Mouse (Mus musculus): ENCODE results near the gene Ahcy. TPM values are rescaled to one million over a fixed set of nuclear protein-coding genes. Genes with fewer than 3 reads are reported as not detected.

Gene Ahcy
- polyA plus RNA-seq, 1 experiment from 2014 or later, result 46.7 TPM

- Histone ChIP-seq H3K4me1 (ENCODE audit: control insufficient read depth in 2 of 2, insufficient read depth in 2 of 2, low read length in 2 of 2) (no peaks in the 10 kb centered on the region), H3K4me2 (ENCODE audit: low read length) (no peak overlapping the region), H3K27ac (replicated peaks in 1 of 2; ENCODE audit: control insufficient read depth in 1 of 2, insufficient read depth in 1 of 2, low read depth in 2 of 2, low read length in 2 of 2) (no peak overlapping the region), H3K9ac (ENCODE audit: low read length) (no peak overlapping the region), H3K27me3 (ENCODE audit: control insufficient read depth, insufficient read depth, low read length) (no peaks in the 10 kb centered on the region), H3K4me3 (ENCODE audit: control insufficient read depth in 1 of 2, insufficient read depth in 1 of 2, low read depth in 1 of 2, low read length in 2 of 2) (no peak overlapping the region), H3K9me3 (ENCODE audit: control insufficient read depth, low read length) (no peaks in the 10 kb centered on the region), H3K36me3 (ENCODE audit: control insufficient read depth, insufficient read depth, low read length) (no peaks in the 10 kb centered on the region)
- ATAC-seq (ENCODE audit: insufficient number of reproducible peaks, insufficient read depth, low FRiP score, low read depth), result no peak
- WGBS, result 76% methylated on average over 5 of the region's 5 CpGs
Measured at GRCm38 (mm10) chr2:155084546-155084945, 10.2 kb upstream of the Ahcy start.

- Histone ChIP-seq H3K4me2 (ENCODE audit: low read length) (no peak overlapping the region), H3K9me3 (ENCODE audit: control insufficient read depth, low read length) (no peaks in the 10 kb centered on the region), H3K27ac (replicated peaks in 1 of 2; ENCODE audit: control insufficient read depth in 1 of 2, insufficient read depth in 1 of 2, low read depth in 2 of 2, low read length in 2 of 2) (no peak overlapping the region), H3K9ac (ENCODE audit: low read length) (no peak overlapping the region), H3K36me3 (ENCODE audit: control insufficient read depth, insufficient read depth, low read length) (no peaks in the 10 kb centered on the region), H3K27me3 (ENCODE audit: control insufficient read depth, insufficient read depth, low read length) (no peaks in the 10 kb centered on the region), H3K4me3 (ENCODE audit: control insufficient read depth in 1 of 2, insufficient read depth in 1 of 2, low read depth in 1 of 2, low read length in 2 of 2) (no peak overlapping the region), H3K4me1 (ENCODE audit: control insufficient read depth in 2 of 2, insufficient read depth in 2 of 2, low read length in 2 of 2) (no peaks in the 10 kb centered on the region)
- peak; percentile 73; the same call in 1 of the 2 replicates for ATAC-seq (ENCODE audit: insufficient number of reproducible peaks, insufficient read depth, low FRiP score, low read depth)
- WGBS, result 17% methylated on average over 8 of the region's 8 CpGs
Measured at GRCm38 (mm10) chr2:155082121-155082803, 8.0 kb upstream of the Ahcy start.

- Histone ChIP-seq H3K9ac (ENCODE audit: low read length) (no peak overlapping the region), H3K27me3 (ENCODE audit: control insufficient read depth, insufficient read depth, low read length) (no peaks in the 10 kb centered on the region), H3K36me3 (ENCODE audit: control insufficient read depth, insufficient read depth, low read length) (no peaks in the 10 kb centered on the region), H3K27ac (replicated peaks in 1 of 2; ENCODE audit: control insufficient read depth in 1 of 2, insufficient read depth in 1 of 2, low read depth in 2 of 2, low read length in 2 of 2) (no peak overlapping the region), H3K4me3 (ENCODE audit: control insufficient read depth in 1 of 2, insufficient read depth in 1 of 2, low read depth in 1 of 2, low read length in 2 of 2) (no peak overlapping the region), H3K9me3 (ENCODE audit: control insufficient read depth, low read length) (no peaks in the 10 kb centered on the region), H3K4me1 (ENCODE audit: control insufficient read depth in 2 of 2, insufficient read depth in 2 of 2, low read length in 2 of 2) (no peaks in the 10 kb centered on the region), H3K4me2 (ENCODE audit: low read length) (no peak overlapping the region)
- 77% methylated on average over 3 of the region's 3 CpGs for WGBS
- ATAC-seq (ENCODE audit: insufficient number of reproducible peaks, insufficient read depth, low FRiP score, low read depth), result no peak
Measured at GRCm38 (mm10) chr2:155081056-155081455, 6.8 kb upstream of the Ahcy start.

- ATAC-seq (ENCODE audit: insufficient number of reproducible peaks, insufficient read depth, low FRiP score, low read depth), result no peak
- H3K27ac ChIP-seq (replicated peaks in 1 of 2; ENCODE audit: control insufficient read depth in 1 of 2, insufficient read depth in 1 of 2, low read depth in 2 of 2, low read length in 2 of 2), result no peak overlapping the region
- H3K36me3 ChIP-seq (ENCODE audit: control insufficient read depth, insufficient read depth, low read length), result no peaks in the 10 kb centered on the region
- no peaks in the 10 kb centered on the region for H3K27me3 ChIP-seq (ENCODE audit: control insufficient read depth, insufficient read depth, low read length)
- H3K4me2 ChIP-seq (ENCODE audit: low read length), result no peak overlapping the region
- H3K9ac ChIP-seq (ENCODE audit: low read length), result no peak overlapping the region
- H3K4me1 ChIP-seq (ENCODE audit: control insufficient read depth in 2 of 2, insufficient read depth in 2 of 2, low read length in 2 of 2), result peaks cover under 1 to 5% of the 10 kb centered on the region in 2 experiments; a peak in 2 of 4 replicates
- 63% methylated on average over 4 of the region's 4 CpGs for WGBS
- H3K9me3 ChIP-seq (ENCODE audit: control insufficient read depth, low read length), result no peaks in the 10 kb centered on the region
- no peak overlapping the region for H3K4me3 ChIP-seq (ENCODE audit: control insufficient read depth in 1 of 2, insufficient read depth in 1 of 2, low read depth in 1 of 2, low read length in 2 of 2)
Measured at GRCm38 (mm10) chr2:155080179-155080530, 5.9 kb upstream of the Ahcy start.

DNA sequence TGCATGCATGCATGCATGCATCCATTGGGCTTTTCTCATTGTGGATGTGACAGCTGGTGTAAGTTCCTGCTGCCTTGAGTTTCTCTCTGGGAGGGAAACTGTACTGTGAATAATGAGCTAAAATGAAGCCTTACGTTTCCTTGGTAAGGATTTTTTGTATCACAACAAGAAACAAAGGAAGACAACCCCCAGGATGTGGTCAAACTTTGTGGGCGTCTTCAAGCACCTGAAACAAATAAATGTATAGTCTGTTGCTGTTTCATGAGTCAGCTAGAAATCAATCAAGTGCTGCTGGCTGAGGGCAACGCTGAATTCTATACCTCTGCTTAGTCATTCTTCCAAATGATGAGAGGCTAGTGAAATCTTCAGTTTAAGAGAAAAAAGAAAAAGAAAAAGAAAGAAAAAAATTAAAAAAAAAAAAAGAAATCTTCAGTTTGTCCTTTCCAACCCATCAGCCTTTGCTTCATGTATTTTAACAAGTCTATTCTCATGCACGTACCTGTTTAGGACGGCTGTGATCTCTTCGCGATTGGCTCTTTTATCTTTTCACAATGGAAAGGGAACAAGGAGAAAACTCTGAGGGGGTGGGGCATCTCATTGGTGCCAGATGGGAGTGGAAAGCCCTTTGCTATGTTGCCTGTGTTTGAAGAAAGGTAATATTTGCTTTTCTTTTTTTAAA is 5.3 kb upstream of the Ahcy start:
- no peak overlapping the region for H3K27ac ChIP-seq (replicated peaks in 1 of 2; ENCODE audit: control insufficient read depth in 1 of 2, insufficient read depth in 1 of 2, low read depth in 2 of 2, low read length in 2 of 2)
- H3K36me3 ChIP-seq (ENCODE audit: control insufficient read depth, insufficient read depth, low read length), result no peaks in the 10 kb centered on the region
- WGBS, result 39% methylated on average over 7 of the region's 7 CpGs
- no peaks in the 10 kb centered on the region for H3K27me3 ChIP-seq (ENCODE audit: control insufficient read depth, insufficient read depth, low read length)
- H3K9ac ChIP-seq (ENCODE audit: low read length), result no peak overlapping the region
- H3K4me2 ChIP-seq (ENCODE audit: low read length), result no peak overlapping the region
- no peaks in the 10 kb centered on the region for H3K9me3 ChIP-seq (ENCODE audit: control insufficient read depth, low read length)
- no peak overlapping the region for H3K4me3 ChIP-seq (ENCODE audit: control insufficient read depth in 1 of 2, insufficient read depth in 1 of 2, low read depth in 1 of 2, low read length in 2 of 2)
- ATAC-seq (ENCODE audit: insufficient number of reproducible peaks, insufficient read depth, low FRiP score, low read depth), result no peak
- H3K4me1 ChIP-seq (ENCODE audit: control insufficient read depth in 2 of 2, insufficient read depth in 2 of 2, low read length in 2 of 2), result peaks cover 6 to 10% of the 10 kb centered on the region in 2 experiments; a peak in 3 of 4 replicates

GRCm38 (mm10) chr2:155075649-155076048 is 1.4 kb upstream of the Ahcy start:
- WGBS, result 59% methylated on average over 6 of the region's 6 CpGs
- H3K4me2 ChIP-seq (ENCODE audit: low read length), result peak overlapping the region; percentile 89; the same call in 1 of the 2 replicates
- no peaks in the 10 kb centered on the region for H3K9me3 ChIP-seq (ENCODE audit: control insufficient read depth, low read length)
- peaks cover 10 to 15% of the 10 kb centered on the region in 2 experiments; a peak in 3 of 4 replicates for H3K4me1 ChIP-seq (ENCODE audit: control insufficient read depth in 2 of 2, insufficient read depth in 2 of 2, low read length in 2 of 2)
- no peak overlapping the region for H3K4me3 ChIP-seq (ENCODE audit: control insufficient read depth in 1 of 2, insufficient read depth in 1 of 2, low read depth in 1 of 2, low read length in 2 of 2)
- H3K36me3 ChIP-seq (ENCODE audit: control insufficient read depth, insufficient read depth, low read length), result no peaks in the 10 kb centered on the region
- no peak for ATAC-seq (ENCODE audit: insufficient number of reproducible peaks, insufficient read depth, low FRiP score, low read depth)
- H3K27me3 ChIP-seq (ENCODE audit: control insufficient read depth, insufficient read depth, low read length), result no peaks in the 10 kb centered on the region
- no peak overlapping the region for H3K9ac ChIP-seq (ENCODE audit: low read length)
- no peak overlapping the region for H3K27ac ChIP-seq (replicated peaks in 1 of 2; ENCODE audit: control insufficient read depth in 1 of 2, insufficient read depth in 1 of 2, low read depth in 2 of 2, low read length in 2 of 2)

- H3K4me3 ChIP-seq (ENCODE audit: control insufficient read depth in 1 of 2, insufficient read depth in 1 of 2, low read depth in 1 of 2, low read length in 2 of 2), result peak overlapping the region; percentile 72 to 76
- ATAC-seq (ENCODE audit: insufficient number of reproducible peaks, insufficient read depth, low FRiP score, low read depth), result 0 out of 2 replicates have a peak, but pooled peaks have one; percentile 1
- peak overlapping the region; percentile 90 for H3K9ac ChIP-seq (ENCODE audit: low read length)
- H3K4me1 ChIP-seq (ENCODE audit: control insufficient read depth in 2 of 2, insufficient read depth in 2 of 2, low read length in 2 of 2), result peaks cover 10 to 15% of the 10 kb centered on the region in 2 experiments; a peak in 3 of 4 replicates
- 18% methylated on average over 12 of the region's 12 CpGs for WGBS
- H3K27me3 ChIP-seq (ENCODE audit: control insufficient read depth, insufficient read depth, low read length), result no peaks in the 10 kb centered on the region
- no peaks in the 10 kb centered on the region for H3K36me3 ChIP-seq (ENCODE audit: control insufficient read depth, insufficient read depth, low read length)
- peak overlapping the region; percentile 89 for H3K4me2 ChIP-seq (ENCODE audit: low read length)
- peak overlapping the region in 1 of 2 experiments; percentile 64; a peak in 2 of 4 replicates for H3K27ac ChIP-seq (replicated peaks in 1 of 2; ENCODE audit: control insufficient read depth in 1 of 2, insufficient read depth in 1 of 2, low read depth in 2 of 2, low read length in 2 of 2)
- no peaks in the 10 kb centered on the region for H3K9me3 ChIP-seq (ENCODE audit: control insufficient read depth, low read length)
Measured at GRCm38 (mm10) chr2:155074766-155075330, 551 bp upstream of the Ahcy start.

Measured in heart, embryonic 14.5 days (tissue).